Comparison of ENCODE assay signal across 28 mouse cellular contexts in genomic region chr1:38649174-38649573, GRCm38 (mm10).
"Had no signal": no experiment of that assay in that cellular context is flagged by ENCODE, and none has a peak within 500 bp of the region (broad histone marks: within the 10 kb centered on the region; RNA-seq: fewer than 3 reads in every experiment).

No protein-coding gene starts in this region.

- H3K27me3 ChIP-seq: heart, embryonic 13.5 days; heart, embryonic 15.5 days; hindbrain, embryonic 12.5 days; kidney, embryonic 15.5 days; liver, embryonic 13.5 days; liver, embryonic 15.5 days had no signal

- ATAC-seq: hindbrain, postnatal 0 days; intestine, embryonic 16.5 days had no signal

- H3K36me3 ChIP-seq: heart, embryonic 13.5 days; heart, embryonic 15.5 days; hindbrain, embryonic 12.5 days; kidney, embryonic 15.5 days; limb, embryonic 12.5 days; liver, embryonic 13.5 days; liver, embryonic 15.5 days had no signal

- H3K4me2 ChIP-seq: heart, embryonic 11.5 days; heart, embryonic 13.5 days; heart, embryonic 15.5 days; hindbrain, embryonic 12.5 days; hindbrain, embryonic 14.5 days; kidney, embryonic 15.5 days; limb, embryonic 12.5 days; liver, embryonic 11.5 days; liver, embryonic 13.5 days; liver, embryonic 15.5 days had no signal

- H3K9ac ChIP-seq: heart, embryonic 13.5 days; heart, embryonic 15.5 days; hindbrain, embryonic 12.5 days; hindbrain, embryonic 14.5 days; kidney, embryonic 15.5 days; limb, embryonic 12.5 days; liver, embryonic 13.5 days; liver, embryonic 15.5 days had no signal

- DNase-seq: gastrocnemius, adult 2 months; gastrocnemius, postnatal 10 days; gastrocnemius, postnatal 25 days; heart, adult 18-20 months; heart, postnatal 14 days; heart, postnatal 36 days; kidney, adult 11 months; kidney, adult 2 months; kidney, adult 9 months; kidney, postnatal 14 days; kidney, postnatal 36 days; layer of hippocampus, adult 9-11 months; layer of hippocampus, postnatal 36 days; left cerebral cortex, postnatal 4 days; liver; liver, embryonic 13.5 days had no signal

- H3K4me1 ChIP-seq: heart, embryonic 13.5 days; heart, embryonic 15.5 days; hindbrain, embryonic 12.5 days; liver, embryonic 13.5 days; liver, embryonic 15.5 days had no signal

- H3K4me3 ChIP-seq: gastrocnemius, adult 2 months; heart, embryonic 13.5 days; heart, embryonic 15.5 days; hindbrain, embryonic 12.5 days; kidney, embryonic 15.5 days; limb, embryonic 12.5 days; liver, embryonic 13.5 days; liver, embryonic 15.5 days had no signal

- H3K9me3 ChIP-seq: heart, embryonic 13.5 days; heart, embryonic 15.5 days; hindbrain, embryonic 12.5 days; kidney, embryonic 15.5 days; limb, embryonic 12.5 days; liver, embryonic 13.5 days; liver, embryonic 15.5 days had no signal

- H3K27ac ChIP-seq: gastrocnemius, adult 2 months; heart, embryonic 13.5 days; heart, embryonic 15.5 days; hindbrain, embryonic 12.5 days; hindbrain, embryonic 14.5 days; hindbrain, postnatal 0 days; kidney, embryonic 15.5 days; kidney, postnatal 0 days; limb, embryonic 12.5 days; liver, embryonic 13.5 days; liver, embryonic 15.5 days had no signal
